ENCODE assay signal across 8 mouse cellular contexts in the genomic region with DNA sequence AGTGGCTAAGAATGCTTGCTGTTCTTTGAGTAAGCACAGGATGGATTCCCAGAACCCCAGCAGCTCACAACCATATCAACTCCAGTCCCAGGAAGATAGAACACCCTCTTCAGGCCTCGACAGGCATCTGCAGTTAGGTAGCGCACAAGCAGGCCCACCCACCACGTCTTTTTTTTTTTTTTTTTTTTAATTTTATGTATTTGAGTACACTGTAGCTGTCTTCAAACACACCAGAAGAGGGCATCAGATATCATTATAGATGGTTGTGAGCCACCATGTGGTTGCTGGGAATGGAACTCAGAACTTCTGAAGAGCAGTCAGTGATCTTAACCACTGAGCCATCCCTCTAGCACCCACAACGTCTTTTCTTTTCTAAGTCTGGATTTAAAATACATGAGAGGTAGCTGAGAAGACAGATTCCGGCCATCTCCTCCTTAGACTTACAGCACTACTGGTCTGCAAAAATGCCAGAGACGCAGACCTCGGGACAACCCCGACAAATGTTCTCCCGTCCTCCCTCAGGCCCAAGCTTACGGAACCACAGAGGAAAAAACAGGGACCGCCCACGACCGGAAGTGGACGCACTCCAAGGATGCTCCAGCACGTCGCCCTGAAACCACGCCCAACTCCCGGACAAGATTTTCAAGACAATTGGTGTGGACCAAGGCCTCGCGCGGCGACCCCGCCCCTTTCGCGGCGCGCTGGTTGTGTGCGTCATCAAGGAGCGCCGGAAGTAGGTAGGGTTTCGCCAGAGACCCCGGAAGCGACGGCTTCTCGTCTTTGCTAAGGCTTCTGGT. TPM values are rescaled to one million over a fixed set of nuclear protein-coding genes. Genes with fewer than 3 reads are reported as not detected.
DNase-seq lines count a peak whose midpoint lies in the region; ATAC-seq and TF ChIP-seq lines count a peak whose summit lies in the region.

A gene (plus strand): TSS at position 714 of the 797 bp plus-strand sequence.

- H3K4me2 ChIP-seq in embryonic facial prominence, embryonic 13.5 days: peak within 1 kb of the TSS; percentile 95
- peak within 1 kb of the TSS; percentile 87 for H3K4me2 ChIP-seq in limb, embryonic 12.5 days
- H3K4me2 ChIP-seq in midbrain, embryonic 15.5 days: peak within 1 kb of the TSS; percentile 63

- peak within 1 kb of the TSS; percentile 78 for H3K27ac ChIP-seq in embryonic facial prominence, embryonic 13.5 days
- H3K27ac ChIP-seq in kidney, adult 2 months (ENCODE audit: insufficient read depth, low read depth, low read length): peak within 1 kb of the TSS; percentile 11
- 0 out of 2 replicates have a peak within 1 kb of the TSS, but pooled peaks have one; percentile 29 for H3K27ac ChIP-seq in limb, embryonic 12.5 days
- peak within 1 kb of the TSS; percentile 84 for H3K27ac ChIP-seq in midbrain, embryonic 15.5 days
- peak within 1 kb of the TSS; percentile 73 for H3K27ac ChIP-seq in spleen, adult 2 months (ENCODE audit: insufficient read depth, low read length)

- H3K36me3 ChIP-seq in embryonic facial prominence, embryonic 13.5 days: peaks cover 5% of the 10 kb centered on the region; the same call in 1 of the 2 replicates
- no peaks in the 10 kb centered on the region for H3K36me3 ChIP-seq in kidney, adult 2 months (ENCODE audit: control insufficient read depth, insufficient read depth, low read length)
- peaks cover 8% of the 10 kb centered on the region; the same call in 1 of the 2 replicates for H3K36me3 ChIP-seq in limb, embryonic 12.5 days
- no peaks in the 10 kb centered on the region for H3K36me3 ChIP-seq in midbrain, embryonic 15.5 days (replicated peaks)
- peaks cover 2% of the 10 kb centered on the region; the same call in 1 of the 2 replicates for H3K36me3 ChIP-seq in spleen, adult 2 months (ENCODE audit: control insufficient read depth, insufficient read depth, low read length)

- H3K4me3 ChIP-seq in embryonic facial prominence, embryonic 13.5 days: peak within 1 kb of the TSS; percentile 84
- H3K4me3 ChIP-seq in kidney, adult 2 months (ENCODE audit: insufficient read depth, low read depth, low read length): peak within 1 kb of the TSS; percentile 94
- H3K4me3 ChIP-seq in limb, embryonic 12.5 days (replicated peaks): peak within 1 kb of the TSS; percentile 80
- peak within 1 kb of the TSS; percentile 57 for H3K4me3 ChIP-seq in midbrain, embryonic 15.5 days
- H3K4me3 ChIP-seq in spleen, adult 2 months (ENCODE audit: extremely low read depth, insufficient read depth, insufficient read length): peak within 1 kb of the TSS; percentile 75

- H3K9me3 ChIP-seq in embryonic facial prominence, embryonic 13.5 days: no peaks in the 10 kb centered on the region
- H3K9me3 ChIP-seq in limb, embryonic 12.5 days: no peaks in the 10 kb centered on the region
- H3K9me3 ChIP-seq in midbrain, embryonic 15.5 days: no peaks in the 10 kb centered on the region

- no peak for TF ChIP-seq POLR2A in kidney, adult 2 months (IDR thresholded peaks at IDR 0.05; ENCODE audit: low read depth, low read length)
- no peak; the same call in 1 of the 2 replicates for TF ChIP-seq POLR2A in spleen, adult 2 months (IDR thresholded peaks at IDR 0.05; ENCODE audit: low read depth, low read length)

- peak; percentile 99 for DNase-seq in 3134 (ENCODE audit: extremely low read depth, insufficient read length, low spot score)
- peak; percentile 98 to 99 for DNase-seq in adrenal gland, postnatal 36 days
- DNase-seq in heart, adult 18-20 months: peak; percentile 99 to 100
- peak; percentile 100 for DNase-seq in kidney, adult 2 months
- peak; percentile 88 to 97 for DNase-seq in spleen, adult 2 months (ENCODE audit: low read depth in 1 of 2, low spot score in 2 of 2)

- no peaks in the 10 kb centered on the region for H3K27me3 ChIP-seq in embryonic facial prominence, embryonic 13.5 days
- no peaks in the 10 kb centered on the region for H3K27me3 ChIP-seq in kidney, adult 2 months (replicated peaks; ENCODE audit: control insufficient read depth, insufficient read depth, low read length)
- no peaks in the 10 kb centered on the region for H3K27me3 ChIP-seq in limb, embryonic 12.5 days
- no peaks in the 10 kb centered on the region for H3K27me3 ChIP-seq in midbrain, embryonic 15.5 days (replicated peaks)
- no peaks in the 10 kb centered on the region for H3K27me3 ChIP-seq in spleen, adult 2 months (ENCODE audit: control insufficient read depth, insufficient read depth, low read length)

- peak; percentile 95 for ATAC-seq in embryonic facial prominence, embryonic 13.5 days (ENCODE audit: insufficient number of reproducible peaks, insufficient read depth, low FRiP score, low TSS enrichment, low read depth)
- ATAC-seq in limb, embryonic 12.5 days (ENCODE audit: insufficient number of reproducible peaks, insufficient read depth, low FRiP score, low TSS enrichment, low read depth): peak; percentile 95
- ATAC-seq in midbrain, embryonic 15.5 days (replicated peaks): peak; percentile 98

- WGBS in embryonic facial prominence, embryonic 13.5 days: 1% methylated on average over 35 of the region's 35 CpGs
- WGBS in kidney, adult 2 months: 2% methylated on average over 35 of the region's 35 CpGs
- 2% methylated on average over 35 of the region's 35 CpGs for WGBS in limb, embryonic 12.5 days
- 2% methylated on average over 35 of the region's 35 CpGs for WGBS in midbrain, embryonic 15.5 days
- 3% methylated on average over 35 of the region's 35 CpGs for WGBS in spleen, adult 2 months

- TF ChIP-seq CTCF in kidney, adult 2 months (conservative IDR thresholded peaks at IDR 0.05; ENCODE audit: insufficient read depth, insufficient read length, low read depth, low read length): no peak
- TF ChIP-seq CTCF in spleen, adult 2 months (IDR thresholded peaks at IDR 0.05; ENCODE audit: extremely low read depth, insufficient read depth, insufficient read length, insufficient replicate concordance): no peak

- peak within 1 kb of the TSS; percentile 79 for H3K9ac ChIP-seq in embryonic facial prominence, embryonic 13.5 days
- peak within 1 kb of the TSS; percentile 69 for H3K9ac ChIP-seq in limb, embryonic 12.5 days (replicated peaks)
- peak within 1 kb of the TSS; percentile 66 for H3K9ac ChIP-seq in midbrain, embryonic 15.5 days

- peaks cover 19% of the 10 kb centered on the region for H3K4me1 ChIP-seq in embryonic facial prominence, embryonic 13.5 days
- peaks cover 9% of the 10 kb centered on the region; the same call in 1 of the 2 replicates for H3K4me1 ChIP-seq in kidney, adult 2 months (ENCODE audit: control insufficient read depth, insufficient read depth, low read length)
- H3K4me1 ChIP-seq in limb, embryonic 12.5 days (replicated peaks): peaks cover 14% of the 10 kb centered on the region
- H3K4me1 ChIP-seq in midbrain, embryonic 15.5 days: peaks cover 25% of the 10 kb centered on the region
- peaks cover 22% of the 10 kb centered on the region for H3K4me1 ChIP-seq in spleen, adult 2 months (ENCODE audit: control insufficient read depth, insufficient read depth, insufficient read length)

RNA-seq across cellular contexts. Expression of the gene that starts here (rescaled TPM):
- 10 to 100 TPM; 76.2 to 86.3 TPM for total RNA-seq in adrenal gland, postnatal 36 days (2021)
- 76.4 and 78.4 TPM in 2 replicates for polyA plus RNA-seq in embryonic facial prominence, embryonic 13.5 days (2015; fragmentation: Nextera tagmentation; extraction: Ambion mirVana)
- 10 to 100 TPM; 30.6 to 32.7 TPM for total RNA-seq in heart, adult 18-20 months (2021)
- 37.7 and 39.9 TPM in 2 replicates for polyA plus RNA-seq in kidney, adult 2 months (2012; rRNA removed)
- polyA plus RNA-seq in limb, embryonic 12.5 days (2016; fragmentation: Nextera tagmentation; extraction: Ambion mirVana): 67.7 and 69.1 TPM in 2 replicates
- 96.7 and 98.0 TPM in 2 replicates for polyA plus RNA-seq in midbrain, embryonic 15.5 days (2015; fragmentation: Nextera tagmentation; extraction: Ambion mirVana)
- polyA plus RNA-seq in spleen, adult 2 months (2012; rRNA removed): 30.9 and 35.0 TPM in 2 replicates

Comparison
In these comparisons a context has a peak if more than half of its experiments do, and no peak if none do; other contexts are left out.
1. Peak in every context shown above with its lines: DNase-seq, ATAC-seq, H3K4me3 ChIP-seq and H3K27ac ChIP-seq.
2. H3K27ac ChIP-seq: peak in every context shown above with its lines; median percentile 84 in midbrain, embryonic 15.5 days; 78 in embryonic facial prominence, embryonic 13.5 days; 73 in spleen, adult 2 months; 29 in limb, embryonic 12.5 days; 11 in kidney, adult 2 months.